Mouse (Mus musculus) cerebellum, adult 2 months (tissue): ENCODE results near the gene Use1.

Experiments used
- CTCF ChIP-seq: fragments of 200-500 bp; IDR thresholded peaks from 2 replicates; pipeline ENCODE4 v1.5.1; 2011; ENCODE audit warnings: low read depth, mild to moderate bottlenecking, control low read depth, low read length, moderate library complexity, borderline replicate concordance; ENCODE audit not compliant: insufficient read depth
- POLR2A ChIP-seq: fragments of 200-500 bp; IDR thresholded peaks from 2 replicates; pipeline ENCODE4 v1.6.1; 2011; ENCODE audit warnings: low read length, control low read depth, borderline replicate concordance; ENCODE audit not compliant: insufficient read depth

DNA sequence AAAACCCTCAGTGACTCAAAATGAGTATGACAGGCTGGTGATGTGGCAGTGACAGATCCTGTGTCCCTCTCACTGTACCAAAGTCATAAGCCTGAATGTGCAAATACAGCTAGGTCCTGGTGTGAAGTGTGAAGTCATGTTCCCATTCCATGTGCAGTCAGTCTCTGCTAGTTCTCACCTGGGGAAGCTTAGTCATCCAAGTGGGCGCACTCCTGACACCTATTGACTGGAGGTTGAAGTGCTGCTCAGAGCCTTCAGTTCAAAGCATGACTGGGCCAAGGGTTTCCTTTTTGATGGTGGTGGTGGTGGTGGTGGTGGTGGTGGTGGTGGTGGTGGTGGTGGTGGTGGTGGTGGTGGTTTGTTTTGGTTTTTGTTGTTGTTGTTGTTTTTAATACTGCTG lies 41.8 kb upstream of the Use1 start:
- TF ChIP-seq CTCF = peak; percentile 42; the same call in 1 of the 2 replicates
- TF ChIP-seq POLR2A = no peak
